Mouse (Mus musculus): ENCODE measurements around the gene Phf21a.
"Not testable (repeated sequence)": the region's sequence is repeated elsewhere in the genome, so short reads cannot be mapped to it uniquely, and the experiment has no call there.

DNA sequence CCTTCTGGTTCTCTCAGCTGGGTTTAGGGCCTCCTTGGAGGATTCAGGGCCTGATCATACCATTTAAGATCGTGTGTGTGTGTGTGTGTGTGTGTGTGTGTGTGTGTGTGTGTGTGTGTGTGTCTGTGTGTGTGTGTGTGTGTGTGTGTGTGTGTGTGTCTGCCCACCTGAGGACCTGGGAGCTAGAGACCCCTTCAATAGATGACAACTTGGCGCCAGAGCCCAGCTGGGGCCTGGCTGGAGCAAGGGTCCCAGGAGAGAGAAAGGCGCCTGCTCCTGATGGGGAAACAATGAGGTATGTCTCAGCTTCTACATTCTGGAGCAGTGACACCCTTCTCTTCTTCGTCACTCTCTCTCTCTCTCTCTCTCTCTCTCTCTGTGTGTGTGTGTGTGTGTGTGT is 307.0 kb downstream of the Phf21a start:
- not testable (repeated sequence) for TF ChIP-seq CTCF (IDR thresholded peaks at IDR 0.05; ENCODE audit: control insufficient read depth, insufficient read depth, low read length); POLR2A (IDR thresholded peaks at IDR 0.05; ENCODE audit: borderline replicate concordance, control insufficient read depth, low read depth, low read length)

Data from bone marrow, adult 2 months (tissue).